Mouse (Mus musculus) heart, postnatal 0 days (tissue): ENCODE results near the gene Ano1. TPM values are rescaled to one million over a fixed set of nuclear protein-coding genes. Genes with fewer than 3 reads are reported as not detected.

ENCODE experiments used
- ATAC-seq: fragments of 200-750 bp; cut with Nextera tagmentation; 2 replicates; pipeline ENCODE4 v1.8.0; 2017; ENCODE audit warnings: low read depth, moderate number of reproducible peaks, moderate library complexity; ENCODE audit not compliant: insufficient read depth
- DNase-seq: peaks from one replicate; pipeline ENCODE4 v3.0.0-alpha.2; 2016; ENCODE audit warnings: low spot score
- H3K27ac ChIP-seq: fragments of 300-500 bp; sonication (generic); 2 replicates; pipeline ENCODE4 v1.5.1; 2014; ENCODE audit warnings: low read depth, mild to moderate bottlenecking
- H3K27me3 ChIP-seq: fragments of 300-500 bp; sonication (generic); 2 replicates; pipeline ENCODE4 v1.6.1; 2014; ENCODE audit warnings: low read length, mixed read lengths; ENCODE audit not compliant: control insufficient read depth, insufficient read depth
- H3K36me3 ChIP-seq: fragments of 300-500 bp; sonication (generic); replicated peaks from 2 replicates; pipeline ENCODE4 v1.6.1; 2014; ENCODE audit warnings: low read length, mixed read lengths; ENCODE audit not compliant: control insufficient read depth, insufficient read depth
- H3K4me1 ChIP-seq: fragments of 300-500 bp; sonication (generic); 2 replicates; pipeline ENCODE4 v1.6.1; 2014; ENCODE audit warnings: antibody characterized with exemption; ENCODE audit not compliant: control insufficient read depth, insufficient read depth
- H3K4me2 ChIP-seq: fragments of 300-500 bp; sonication (generic); 2 replicates; pipeline ENCODE4 v1.6.1; 2014; ENCODE audit warnings: low read depth, mild to moderate bottlenecking, low read length, moderate library complexity
- H3K4me3 ChIP-seq: fragments of 300-500 bp; sonication (generic); 2 replicates; pipeline ENCODE4 v1.5.1; 2014; ENCODE audit warnings: low read depth, low read length
- H3K9ac ChIP-seq: fragments of 300-500 bp; sonication (generic); replicated peaks from 2 replicates; pipeline ENCODE4 v1.6.1; 2014; ENCODE audit warnings: low read depth, low read length, mixed read lengths
- H3K9me3 ChIP-seq: fragments of 300-500 bp; sonication (generic); replicated peaks from 2 replicates; pipeline ENCODE4 v1.6.1; 2016; ENCODE audit warnings: low read length; ENCODE audit not compliant: control insufficient read depth
- CTCF ChIP-seq: IDR thresholded peaks from 2 replicates; pipeline ENCODE4 v1.5.1; 2016; ENCODE audit warnings: antibody characterized with exemption, control low read depth, low read depth
- EP300 ChIP-seq: IDR thresholded peaks from 2 replicates; pipeline ENCODE4 v1.6.1; 2016; ENCODE audit warnings: antibody characterized with exemption, low read depth
- WGBS: fragments of 180-500 bp; shearing (Covaris S2); extraction: QIAGEN DNeasy Blood & Tissue Kit; methylation state at CpG from one replicate; pipeline ENCODE4 v1.1.7; 2014; 5-methylcytosine and 5-hydroxymethylcytosine counted together
- polyA plus RNA-seq: library from polyadenylated mRNA; unstranded; fragments of >200 nt; fragmentation: Nextera tagmentation; extraction: Ambion mirVana; gene quantifications from 2 replicates; pipeline ENCODE4 v1.2.1, GENCODE M21; 2015
- total RNA-seq: library from RNA; depleted of rRNA; stranded (reverse); fragments of >200 nt; gene quantifications from 2 replicates; pipeline ENCODE4 v1.2.3, GENCODE M21; 2014; ENCODE audit warnings: low replicate concordance; rRNA removed

The Ano1 gene
- total RNA-seq (11.1 and 11.8 TPM in 2 replicates), polyA plus RNA-seq (4.4 and 4.5 TPM in 2 replicates)

GRCm38 (mm10) chr7:144751833-144752232 is at the start of gene Ano1:
TSS of gene Ano1 (minus strand) at chr7:144751974.
- 0 out of 2 replicates have a peak, but pooled peaks cover 6% of the 10 kb centered on the region for H3K27me3 ChIP-seq
- H3K9me3 ChIP-seq: no peaks in the 10 kb centered on the region
- H3K27ac ChIP-seq: no peak within 1 kb of the TSS
- H3K9ac ChIP-seq: no peak within 1 kb of the TSS
- TF ChIP-seq CTCF (no peak), EP300 (no peak)
- no peaks in the 10 kb centered on the region for H3K36me3 ChIP-seq
- WGBS: 84% methylated on average over 9 of the region's 9 CpGs
- no peak within 1 kb of the TSS for H3K4me2 ChIP-seq
- H3K4me3 ChIP-seq: no peak within 1 kb of the TSS
- DNase-seq (no peak), ATAC-seq (no peak)
- peaks cover 14% of the 10 kb centered on the region for H3K4me1 ChIP-seq

DNA sequence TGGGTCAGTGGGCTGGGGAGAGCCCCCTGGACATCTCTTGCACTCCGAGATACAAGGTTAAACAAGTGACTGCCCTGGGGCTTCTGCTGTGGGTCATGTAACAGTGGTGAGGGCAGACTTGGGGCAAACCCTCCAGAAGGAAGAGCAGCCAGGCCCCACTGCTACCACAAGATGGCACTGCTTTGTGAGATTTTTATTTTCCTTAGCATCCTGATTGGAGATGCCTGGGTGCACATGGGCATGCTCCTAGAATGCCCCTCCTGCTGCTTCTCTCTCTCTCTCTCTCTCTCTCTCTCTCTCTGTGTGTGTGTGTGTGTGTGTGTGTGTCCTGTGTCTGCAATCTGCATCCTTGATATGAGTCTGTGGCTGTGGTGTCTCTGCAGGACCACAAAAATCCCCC is 46.7 kb upstream of the Ano1 start:
- TF ChIP-seq EP300 (no peak), CTCF (peak; percentile 61)
- Histone ChIP-seq H3K36me3 (no peaks in the 10 kb centered on the region), H3K9me3 (no peaks in the 10 kb centered on the region), H3K4me2 (no peak overlapping the region), H3K4me1 (no peaks in the 10 kb centered on the region), H3K9ac (no peak overlapping the region), H3K27me3 (peaks cover 16% of the 10 kb centered on the region; the same call in 1 of the 2 replicates), H3K4me3 (no peak overlapping the region), H3K27ac (no peak overlapping the region)
- 42% methylated on average over 1 of the region's 1 CpGs for WGBS
- ATAC-seq (no peak), DNase-seq (peak; percentile 31)

DNA sequence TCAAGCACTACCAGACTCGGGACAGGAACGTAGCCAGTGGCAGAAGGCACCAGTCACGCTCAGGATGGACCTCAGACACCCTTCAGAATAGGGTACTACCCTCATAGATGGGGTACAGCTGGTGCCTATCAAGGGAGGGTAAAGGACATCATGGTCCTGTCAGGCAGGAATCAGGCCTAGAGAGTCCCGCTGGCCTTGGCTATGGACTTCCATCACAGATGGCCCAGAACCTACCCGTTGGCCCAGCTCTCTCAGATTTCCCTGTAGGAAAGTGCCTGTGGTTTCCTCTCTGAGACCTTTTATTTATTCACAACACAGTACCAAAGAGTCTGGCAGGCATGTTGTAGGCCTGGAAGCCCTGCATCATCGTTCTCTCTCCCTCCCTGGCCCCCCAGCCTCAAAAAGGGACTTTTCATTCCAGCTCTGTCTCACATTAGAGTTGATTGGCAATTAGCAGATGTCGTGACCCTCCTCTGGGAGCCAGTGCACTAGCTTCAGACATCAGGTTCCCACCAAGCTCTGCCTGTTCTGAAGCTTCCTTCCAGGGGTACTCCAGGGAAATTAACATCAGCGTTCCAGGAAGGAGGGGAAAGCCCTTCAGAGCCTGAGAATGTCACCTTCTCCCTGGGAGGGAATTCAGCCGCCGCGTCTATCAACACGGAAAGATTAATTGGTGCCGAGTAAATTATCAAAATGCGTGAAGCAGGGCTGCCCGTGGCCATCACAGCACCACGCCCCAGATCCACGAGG is 45.4 kb upstream of the Ano1 start:
- ATAC-seq (no peak), DNase-seq (no peak)
- H3K36me3 ChIP-seq: no peaks in the 10 kb centered on the region
- TF ChIP-seq CTCF (no peak), EP300 (no peak)
- H3K27ac ChIP-seq: no peak overlapping the region
- no peak overlapping the region for H3K9ac ChIP-seq
- H3K4me1 ChIP-seq: no peaks in the 10 kb centered on the region
- no peak overlapping the region for H3K4me3 ChIP-seq
- H3K4me2 ChIP-seq: no peak overlapping the region
- H3K27me3 ChIP-seq: peaks cover 16% of the 10 kb centered on the region; the same call in 1 of the 2 replicates
- 57% methylated on average over 17 of the region's 17 CpGs for WGBS
- H3K9me3 ChIP-seq: no peaks in the 10 kb centered on the region

DNA sequence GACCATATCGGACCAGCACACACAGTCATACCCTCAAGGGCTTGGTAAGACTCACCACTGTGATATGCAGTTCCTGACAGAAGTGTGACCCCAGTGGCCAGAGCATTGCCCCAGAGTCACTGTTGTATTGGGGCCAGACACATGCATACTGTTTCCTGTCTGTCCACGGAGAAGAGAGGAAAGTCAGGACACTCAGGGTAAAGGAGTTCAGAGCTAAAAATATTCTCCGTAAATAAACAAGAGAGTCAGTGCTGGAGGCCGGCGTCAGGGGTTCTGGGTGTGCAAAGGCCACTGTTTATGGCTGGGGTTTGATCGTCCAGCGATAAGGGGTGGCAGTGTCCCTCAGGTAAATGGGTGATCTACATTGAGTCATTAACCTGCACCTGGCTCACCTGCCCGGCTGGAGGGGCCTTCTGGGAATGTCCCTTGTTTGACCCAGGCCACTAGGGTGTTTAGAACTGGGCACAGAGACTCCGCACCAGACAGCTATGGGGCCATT is 44.3 kb upstream of the Ano1 start:
- H3K27ac ChIP-seq: no peak overlapping the region
- ATAC-seq: 0 out of 2 replicates have a peak, but pooled peaks have one; percentile 44
- TF ChIP-seq CTCF (no peak), EP300 (no peak)
- H3K4me3 ChIP-seq: no peak overlapping the region
- no peaks in the 10 kb centered on the region for H3K9me3 ChIP-seq
- H3K27me3 ChIP-seq: peaks cover 16% of the 10 kb centered on the region; the same call in 1 of the 2 replicates
- H3K9ac ChIP-seq: no peak overlapping the region
- no peaks in the 10 kb centered on the region for H3K4me1 ChIP-seq
- H3K36me3 ChIP-seq: no peaks in the 10 kb centered on the region
- DNase-seq: no peak
- no peak overlapping the region for H3K4me2 ChIP-seq
- WGBS: 55% methylated on average over 9 of the region's 9 CpGs

DNA sequence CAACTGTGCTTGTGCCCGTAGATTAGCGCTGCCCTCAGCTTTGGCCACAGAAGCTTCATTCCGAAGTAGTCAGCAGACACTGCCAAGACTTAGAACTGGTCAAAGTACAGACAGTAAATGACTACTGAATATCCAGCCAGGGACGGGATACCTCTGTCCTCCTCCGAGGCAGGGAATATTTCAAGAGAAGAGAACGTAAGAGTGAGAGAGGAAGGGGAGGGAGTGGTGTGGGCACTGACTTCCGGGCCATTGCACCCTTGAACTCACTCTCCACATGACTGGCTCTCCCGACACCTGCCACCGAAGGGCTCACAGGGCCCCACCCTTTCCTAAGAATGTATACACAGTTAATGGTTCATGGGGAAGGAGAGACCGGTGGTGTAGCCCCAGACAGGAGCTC is 41.5 kb upstream of the Ano1 start:
- no peak overlapping the region for H3K4me2 ChIP-seq
- no peak overlapping the region for H3K27ac ChIP-seq
- no peak for ATAC-seq
- DNase-seq: no peak
- H3K27me3 ChIP-seq: peaks cover 6% of the 10 kb centered on the region
- H3K4me1 ChIP-seq: peaks cover 8% of the 10 kb centered on the region
- no peaks in the 10 kb centered on the region for H3K9me3 ChIP-seq
- H3K36me3 ChIP-seq: no peaks in the 10 kb centered on the region
- no peak overlapping the region for H3K4me3 ChIP-seq
- 80% methylated on average over 10 of the region's 10 CpGs for WGBS
- TF ChIP-seq CTCF: no peak
- TF ChIP-seq EP300: no peak
- no peak overlapping the region for H3K9ac ChIP-seq
